Mouse (Mus musculus) heart, embryonic 15.5 days (tissue): ENCODE measurements around the gene 1700016K19Rik. TPM values are rescaled to one million over a fixed set of nuclear protein-coding genes. Genes with fewer than 3 reads are reported as not detected.

Experiments used
- ATAC-seq: fragments of 200-750 bp; cut with Nextera tagmentation; replicated peaks from 2 replicates; pipeline ENCODE4 v1.8.0; 2017; ENCODE audit warnings: low read depth, moderate TSS enrichment; ENCODE audit not compliant: insufficient number of reproducible peaks, insufficient read depth, low FRiP score
- H3K27ac ChIP-seq: fragments of 300-500 bp; sonication (generic); 2 replicates; pipeline ENCODE4 v1.5.1; 2015; ENCODE audit warnings: mild to moderate bottlenecking, inconsistent platforms
- H3K27me3 ChIP-seq: fragments of 300-500 bp; sonication (generic); 2 replicates; pipeline ENCODE4 v1.6.1; 2015; ENCODE audit warnings: inconsistent platforms
- H3K36me3 ChIP-seq: fragments of 300-500 bp; sonication (generic); 2 replicates; pipeline ENCODE4 v1.6.1; 2015; ENCODE audit warnings: mild to moderate bottlenecking, inconsistent platforms
- H3K4me1 ChIP-seq: fragments of 300-500 bp; sonication (generic); replicated peaks from 2 replicates; pipeline ENCODE4 v1.6.1; 2015; ENCODE audit warnings: inconsistent platforms
- H3K4me2 ChIP-seq: fragments of 300-500 bp; sonication (generic); 2 replicates; pipeline ENCODE4 v1.6.1; 2015; ENCODE audit warnings: inconsistent platforms, mild to moderate bottlenecking, moderate library complexity
- H3K4me3 ChIP-seq: fragments of 300-500 bp; sonication (generic); 2 replicates; pipeline ENCODE4 v1.5.1; 2015; ENCODE audit warnings: mild to moderate bottlenecking, inconsistent platforms
- H3K9ac ChIP-seq: fragments of 300-500 bp; sonication (generic); 2 replicates; pipeline ENCODE4 v1.6.1; 2015; ENCODE audit warnings: mild to moderate bottlenecking, inconsistent platforms
- H3K9me3 ChIP-seq: fragments of 300-500 bp; sonication (generic); replicated peaks from 2 replicates; pipeline ENCODE4 v1.6.1; 2016; ENCODE audit warnings: inconsistent platforms
- WGBS: fragments of 180-500 bp; shearing (Covaris S2); methylation state at CpG from one replicate; pipeline ENCODE4 v1.1.7; 2015; ENCODE audit warnings: mixed read lengths; 5-methylcytosine and 5-hydroxymethylcytosine counted together
- polyA plus RNA-seq: library from polyadenylated mRNA; unstranded; fragments of >200 nt; fragmentation: Nextera tagmentation; extraction: Ambion mirVana; gene quantifications from 2 replicates; pipeline ENCODE4 v1.2.1, GENCODE M21; 2015

Gene 1700016K19Rik
- polyA plus RNA-seq, 1 experiment from 2014 or later, result 0.18 TPM

GRCm38 (mm10) chr11:75966401-75967372 lies 33.0 kb upstream of the 1700016K19Rik start:
- peaks cover 28% of the 10 kb centered on the region; the same call in 1 of the 2 replicates for H3K27me3 ChIP-seq
- under 1% methylated on average over 90 of the region's 90 CpGs for WGBS
- H3K4me1 ChIP-seq, result peaks cover 27% of the 10 kb centered on the region
- peak overlapping the region; percentile 69 for H3K9ac ChIP-seq
- H3K27ac ChIP-seq, result peak overlapping the region; percentile 71
- H3K4me3 ChIP-seq, result peak overlapping the region; percentile 80
- H3K4me2 ChIP-seq, result peak overlapping the region; percentile 98
- H3K9me3 ChIP-seq, result no peaks in the 10 kb centered on the region
- ATAC-seq, result peak; percentile 80
- H3K36me3 ChIP-seq, result no peaks in the 10 kb centered on the region

- Histone ChIP-seq H3K27ac (no peak overlapping the region), H3K4me3 (no peak overlapping the region), H3K9ac (no peak overlapping the region), H3K9me3 (no peaks in the 10 kb centered on the region), H3K4me2 (no peak overlapping the region), H3K36me3 (no peaks in the 10 kb centered on the region), H3K27me3 (peaks cover 31% of the 10 kb centered on the region; the same call in 1 of the 2 replicates), H3K4me1 (peaks cover 31% of the 10 kb centered on the region)
- no peak for ATAC-seq
- 91% methylated on average over 6 of the region's 6 CpGs for WGBS
Measured at GRCm38 (mm10) chr11:75968761-75969160, 31.0 kb upstream of the 1700016K19Rik start.

- Histone ChIP-seq H3K4me2 (no peak overlapping the region), H3K27ac (no peak overlapping the region), H3K9ac (no peak overlapping the region), H3K9me3 (no peaks in the 10 kb centered on the region; the same call in 1 of the 2 replicates), H3K36me3 (no peaks in the 10 kb centered on the region), H3K4me3 (no peak overlapping the region), H3K27me3 (peaks cover 27% of the 10 kb centered on the region; the same call in 1 of the 2 replicates), H3K4me1 (peaks cover 20% of the 10 kb centered on the region)
- ATAC-seq, result no peak
- WGBS, result 24% methylated on average over 3 of the region's 3 CpGs
Measured at GRCm38 (mm10) chr11:75970629-75971028, 29.1 kb upstream of the 1700016K19Rik start.

- H3K4me3 ChIP-seq, result no peak overlapping the region
- H3K9me3 ChIP-seq, result no peaks in the 10 kb centered on the region; the same call in 1 of the 2 replicates
- no peak overlapping the region for H3K9ac ChIP-seq
- H3K36me3 ChIP-seq, result no peaks in the 10 kb centered on the region
- no peak overlapping the region for H3K4me2 ChIP-seq
- peaks cover 8% of the 10 kb centered on the region for H3K4me1 ChIP-seq
- H3K27me3 ChIP-seq, result peaks cover 21% of the 10 kb centered on the region; the same call in 1 of the 2 replicates
- 91% methylated on average over 3 of the region's 3 CpGs for WGBS
- H3K27ac ChIP-seq, result no peak overlapping the region
- no peak for ATAC-seq
Measured at GRCm38 (mm10) chr11:75972188-75972587, 27.5 kb upstream of the 1700016K19Rik start.

GRCm38 (mm10) chr11:75972916-75973567 lies 26.7 kb upstream of the 1700016K19Rik start:
- H3K4me1 ChIP-seq, result peaks cover 5% of the 10 kb centered on the region
- H3K4me2 ChIP-seq, result no peak overlapping the region
- H3K9me3 ChIP-seq, result no peaks in the 10 kb centered on the region; the same call in 1 of the 2 replicates
- ATAC-seq, result no peak
- H3K36me3 ChIP-seq, result no peaks in the 10 kb centered on the region
- H3K27ac ChIP-seq, result no peak overlapping the region
- 23% methylated on average over 7 of the region's 7 CpGs for WGBS
- H3K4me3 ChIP-seq, result no peak overlapping the region
- no peak overlapping the region for H3K9ac ChIP-seq
- H3K27me3 ChIP-seq, result peaks cover 14% of the 10 kb centered on the region; the same call in 1 of the 2 replicates

- Histone ChIP-seq H3K4me2 (no peak overlapping the region), H3K27me3 (0 out of 2 replicates have a peak, but pooled peaks cover 6% of the 10 kb centered on the region), H3K4me3 (no peak overlapping the region), H3K9me3 (no peaks in the 10 kb centered on the region; the same call in 1 of the 2 replicates), H3K27ac (no peak overlapping the region), H3K36me3 (no peaks in the 10 kb centered on the region), H3K4me1 (peaks cover 5% of the 10 kb centered on the region), H3K9ac (no peak overlapping the region)
- no peak for ATAC-seq
- WGBS, result 79% methylated on average over 1 of the region's 1 CpGs
Measured at GRCm38 (mm10) chr11:75973988-75974387, 25.7 kb upstream of the 1700016K19Rik start.

GRCm38 (mm10) chr11:75976748-75977147 lies 23.0 kb upstream of the 1700016K19Rik start:
- H3K4me1 ChIP-seq, result peaks cover 5% of the 10 kb centered on the region
- no peak overlapping the region for H3K4me3 ChIP-seq
- ATAC-seq, result no peak
- H3K27ac ChIP-seq, result no peak overlapping the region
- H3K9ac ChIP-seq, result no peak overlapping the region
- H3K27me3 ChIP-seq, result 0 out of 2 replicates have a peak, but pooled peaks cover 2% of the 10 kb centered on the region
- no peaks in the 10 kb centered on the region; the same call in 1 of the 2 replicates for H3K9me3 ChIP-seq
- H3K4me2 ChIP-seq, result no peak overlapping the region
- no peaks in the 10 kb centered on the region for H3K36me3 ChIP-seq
- 45% methylated on average over 8 of the region's 8 CpGs for WGBS

GRCm38 (mm10) chr11:75978051-75978450 lies 21.7 kb upstream of the 1700016K19Rik start:
- Histone ChIP-seq H3K9ac (no peak overlapping the region), H3K9me3 (no peaks in the 10 kb centered on the region; the same call in 1 of the 2 replicates), H3K4me3 (no peak overlapping the region), H3K27ac (no peak overlapping the region), H3K4me1 (peaks cover 2% of the 10 kb centered on the region), H3K36me3 (no peaks in the 10 kb centered on the region), H3K4me2 (no peak overlapping the region), H3K27me3 (no peaks in the 10 kb centered on the region)
- ATAC-seq, result no peak
- 75% methylated on average over 6 of the region's 6 CpGs for WGBS

GRCm38 (mm10) chr11:75980413-75980812 lies 19.3 kb upstream of the 1700016K19Rik start:
- Histone ChIP-seq H3K27ac (no peak overlapping the region), H3K4me3 (no peak overlapping the region), H3K36me3 (no peaks in the 10 kb centered on the region), H3K9ac (no peak overlapping the region), H3K9me3 (no peaks in the 10 kb centered on the region), H3K4me1 (no peaks in the 10 kb centered on the region), H3K4me2 (no peak overlapping the region), H3K27me3 (no peaks in the 10 kb centered on the region)
- no peak for ATAC-seq
- WGBS, result 58% methylated on average over 2 of the region's 2 CpGs

GRCm38 (mm10) chr11:75983194-75983593 lies 16.5 kb upstream of the 1700016K19Rik start:
- ATAC-seq, result no peak
- Histone ChIP-seq H3K36me3 (no peaks in the 10 kb centered on the region), H3K4me3 (no peak overlapping the region), H3K9ac (no peak overlapping the region), H3K27ac (no peak overlapping the region), H3K9me3 (no peaks in the 10 kb centered on the region), H3K27me3 (no peaks in the 10 kb centered on the region), H3K4me2 (no peak overlapping the region), H3K4me1 (no peaks in the 10 kb centered on the region)
- 80% methylated on average over 4 of the region's 4 CpGs for WGBS

- no peak for ATAC-seq
- Histone ChIP-seq H3K4me1 (no peaks in the 10 kb centered on the region), H3K27ac (no peak overlapping the region), H3K9ac (no peak overlapping the region), H3K4me3 (no peak overlapping the region), H3K9me3 (no peaks in the 10 kb centered on the region), H3K27me3 (no peaks in the 10 kb centered on the region), H3K4me2 (no peak overlapping the region), H3K36me3 (no peaks in the 10 kb centered on the region)
- WGBS, result 50% methylated on average over 1 of the region's 1 CpGs
Measured at GRCm38 (mm10) chr11:75984581-75984980, 15.1 kb upstream of the 1700016K19Rik start.
